Mouse (Mus musculus) embryonic facial prominence, embryonic 13.5 days (tissue): ENCODE measurements around the gene Taf1a. TPM values are rescaled to one million over a fixed set of nuclear protein-coding genes. Genes with fewer than 3 reads are reported as not detected.

ENCODE experiments used
- ATAC-seq: fragments of 200-750 bp; cut with Nextera tagmentation; 2 replicates; pipeline ENCODE4 v1.8.0; 2017; ENCODE audit warnings: low read depth; ENCODE audit not compliant: insufficient number of reproducible peaks, insufficient read depth, low FRiP score, low TSS enrichment
- H3K27ac ChIP-seq: fragments of 300-500 bp; sonication (generic); 2 replicates; pipeline ENCODE4 v1.5.1; 2015; ENCODE audit warnings: moderate library complexity, mild to moderate bottlenecking, inconsistent platforms
- H3K27me3 ChIP-seq: fragments of 300-500 bp; sonication (generic); 2 replicates; pipeline ENCODE4 v1.6.1; 2015; ENCODE audit warnings: mild to moderate bottlenecking, inconsistent platforms
- H3K36me3 ChIP-seq: fragments of 300-500 bp; sonication (generic); 2 replicates; pipeline ENCODE4 v1.6.1; 2015; ENCODE audit warnings: mild to moderate bottlenecking, inconsistent platforms
- H3K4me1 ChIP-seq: fragments of 300-500 bp; sonication (generic); 2 replicates; pipeline ENCODE4 v1.6.1; 2015; ENCODE audit warnings: inconsistent platforms
- H3K4me2 ChIP-seq: fragments of 300-500 bp; sonication (generic); 2 replicates; pipeline ENCODE4 v1.6.1; 2015; ENCODE audit warnings: moderate library complexity, mild to moderate bottlenecking, inconsistent platforms
- H3K4me3 ChIP-seq: fragments of 300-500 bp; sonication (generic); 2 replicates; pipeline ENCODE4 v1.5.1; 2015; ENCODE audit warnings: mild to moderate bottlenecking, inconsistent platforms
- H3K9ac ChIP-seq: fragments of 300-500 bp; sonication (generic); 2 replicates; pipeline ENCODE4 v1.6.1; 2015; ENCODE audit warnings: mild to moderate bottlenecking, inconsistent platforms
- H3K9me3 ChIP-seq: fragments of 300-500 bp; sonication (generic); 2 replicates; pipeline ENCODE4 v1.6.1; 2016; ENCODE audit warnings: inconsistent platforms
- WGBS: fragments of 180-500 bp; shearing (Covaris S2); methylation state at CpG from one replicate; pipeline ENCODE4 v1.1.7; 2015; ENCODE audit warnings: mixed read lengths; 5-methylcytosine and 5-hydroxymethylcytosine counted together
- polyA plus RNA-seq: library from polyadenylated mRNA; unstranded; fragments of >200 nt; fragmentation: Nextera tagmentation; extraction: Ambion mirVana; gene quantifications from 2 replicates; pipeline ENCODE4 v1.2.1, GENCODE M21; 2015

Taf1a gene
- polyA plus RNA-seq, 1 experiment from 2014 or later, result 26.4 TPM

DNA sequence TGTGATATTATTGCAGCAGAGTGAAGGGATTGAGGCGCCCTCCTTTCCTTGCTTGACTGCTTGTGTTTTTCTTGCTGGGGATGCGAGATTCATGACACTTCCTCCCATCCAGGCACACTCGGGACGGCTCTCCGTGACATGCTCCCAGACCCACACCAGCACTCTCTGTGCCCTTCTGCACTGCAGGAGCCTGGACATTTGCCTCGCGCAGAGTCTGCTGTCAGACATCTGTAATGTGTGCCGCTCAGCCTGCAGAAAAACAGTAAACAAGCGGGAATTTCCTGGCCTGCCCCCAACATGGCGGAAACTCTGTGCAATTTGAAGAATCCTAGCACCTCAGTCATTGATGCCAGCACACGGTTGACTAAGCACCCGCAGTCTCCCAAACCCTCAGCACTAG lies 29.1 kb downstream of the Taf1a start, which contains the start of gene Hhipl2:
Gene Hhipl2 (plus strand): TSS at position 343 of the 400 bp plus-strand sequence.
- Histone ChIP-seq H3K27me3 (no peaks in the 10 kb centered on the region), H3K4me3 (no peak within 1 kb of the TSS), H3K4me2 (no peak within 1 kb of the TSS), H3K4me1 (no peaks in the 10 kb centered on the region), H3K9ac (no peak within 1 kb of the TSS), H3K36me3 (no peaks in the 10 kb centered on the region), H3K27ac (no peak within 1 kb of the TSS), H3K9me3 (0 out of 2 replicates have a peak, but pooled peaks cover 3% of the 10 kb centered on the region)
- no peak for ATAC-seq
- WGBS, result 75% methylated on average over 12 of the region's 12 CpGs

DNA sequence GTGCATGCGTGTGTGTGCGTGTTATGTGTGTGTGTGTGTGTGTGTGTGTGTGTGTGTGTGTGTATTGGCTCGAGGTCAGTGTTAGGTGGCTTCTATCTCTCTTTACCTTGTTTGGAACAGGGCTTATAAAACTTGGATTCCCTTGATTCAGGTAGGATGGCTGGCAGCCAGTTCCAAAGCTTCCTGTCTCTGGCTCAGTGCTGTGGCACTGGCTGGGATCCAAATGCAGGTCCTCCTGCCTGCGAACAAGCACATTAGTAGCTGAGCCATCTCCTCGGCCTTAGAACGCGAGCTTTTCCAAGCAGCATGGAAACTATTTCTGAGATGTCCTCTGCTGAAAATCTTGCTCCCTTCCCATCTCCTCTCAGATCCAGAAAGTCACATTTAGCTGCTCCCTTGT lies 31.0 kb downstream of the Taf1a start:
- Histone ChIP-seq H3K9me3 (0 out of 2 replicates have a peak, but pooled peaks cover 3% of the 10 kb centered on the region), H3K9ac (no peak overlapping the region), H3K27me3 (no peaks in the 10 kb centered on the region), H3K4me3 (no peak overlapping the region), H3K27ac (no peak overlapping the region), H3K36me3 (no peaks in the 10 kb centered on the region), H3K4me2 (no peak overlapping the region), H3K4me1 (no peaks in the 10 kb centered on the region)
- no peak for ATAC-seq
- 85% methylated on average over 7 of the region's 7 CpGs for WGBS

- 0 out of 2 replicates have a peak, but pooled peaks cover 3% of the 10 kb centered on the region for H3K9me3 ChIP-seq
- no peak for ATAC-seq
- H3K36me3 ChIP-seq, result no peaks in the 10 kb centered on the region
- H3K27me3 ChIP-seq, result no peaks in the 10 kb centered on the region
- H3K4me1 ChIP-seq, result no peaks in the 10 kb centered on the region
- no peak overlapping the region for H3K4me2 ChIP-seq
- no peak overlapping the region for H3K4me3 ChIP-seq
- no peak overlapping the region for H3K27ac ChIP-seq
- 85% methylated on average over 10 of the region's 10 CpGs for WGBS
- no peak overlapping the region for H3K9ac ChIP-seq
These were observed 31.5 kb downstream of the Taf1a start for GRCm38 (mm10) chr1:183420296-183420695.

- H3K9me3 ChIP-seq, result 0 out of 2 replicates have a peak, but pooled peaks cover 3% of the 10 kb centered on the region
- no peak overlapping the region for H3K9ac ChIP-seq
- H3K4me1 ChIP-seq, result no peaks in the 10 kb centered on the region
- no peaks in the 10 kb centered on the region for H3K27me3 ChIP-seq
- H3K27ac ChIP-seq, result no peak overlapping the region
- no peak overlapping the region for H3K4me2 ChIP-seq
- WGBS, result 93% methylated on average over 7 of the region's 7 CpGs
- H3K4me3 ChIP-seq, result no peak overlapping the region
- no peaks in the 10 kb centered on the region for H3K36me3 ChIP-seq
- no peak for ATAC-seq
These were observed 35.3 kb downstream of the Taf1a start for GRCm38 (mm10) chr1:183424100-183424499.

DNA sequence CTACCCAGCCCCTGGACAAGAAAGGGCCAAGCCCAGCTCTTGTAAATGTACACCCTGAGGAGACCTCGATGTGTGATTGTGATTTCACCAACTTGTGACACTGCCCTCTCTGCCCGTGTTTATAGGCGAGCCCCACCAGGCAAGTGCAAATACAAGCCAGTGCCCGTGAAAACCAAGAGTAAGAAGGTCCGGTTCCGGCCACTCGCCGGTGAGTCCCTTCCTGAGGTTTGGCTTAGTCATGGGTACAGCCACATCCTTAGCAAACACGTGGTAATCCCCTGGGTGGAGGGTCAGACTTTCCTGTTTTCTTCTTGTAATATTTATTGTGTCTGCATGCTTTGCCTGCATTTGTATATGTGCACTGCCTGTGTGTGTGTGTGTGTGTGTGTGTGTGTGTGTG lies 46.1 kb downstream of the Taf1a start:
- WGBS, result 89% methylated on average over 9 of the region's 9 CpGs
- no peak for ATAC-seq
- Histone ChIP-seq H3K4me3 (no peak overlapping the region), H3K27me3 (peaks cover 15% of the 10 kb centered on the region), H3K9ac (no peak overlapping the region), H3K9me3 (no peaks in the 10 kb centered on the region), H3K36me3 (no peaks in the 10 kb centered on the region), H3K4me1 (peaks cover 8% of the 10 kb centered on the region; the same call in 1 of the 2 replicates), H3K27ac (no peak overlapping the region), H3K4me2 (no peak overlapping the region)

- Histone ChIP-seq H3K9me3 (no peaks in the 10 kb centered on the region), H3K4me3 (no peak overlapping the region), H3K36me3 (no peaks in the 10 kb centered on the region), H3K27me3 (peaks cover 20% of the 10 kb centered on the region), H3K9ac (no peak overlapping the region), H3K4me2 (peak overlapping the region; percentile 40), H3K4me1 (peaks cover 9% of the 10 kb centered on the region; the same call in 1 of the 2 replicates), H3K27ac (no peak overlapping the region)
- no peak for ATAC-seq
- WGBS, result 21% methylated on average over 22 of the region's 22 CpGs
These were observed 50.3 kb downstream of the Taf1a start for GRCm38 (mm10) chr1:183439036-183439435.

- no peak overlapping the region for H3K27ac ChIP-seq
- no peaks in the 10 kb centered on the region for H3K36me3 ChIP-seq
- H3K4me3 ChIP-seq, result no peak overlapping the region
- H3K27me3 ChIP-seq, result peaks cover 21% of the 10 kb centered on the region
- 23% methylated on average over 19 of the region's 19 CpGs for WGBS
- no peaks in the 10 kb centered on the region for H3K9me3 ChIP-seq
- H3K9ac ChIP-seq, result no peak overlapping the region
- H3K4me1 ChIP-seq, result peaks cover 9% of the 10 kb centered on the region; the same call in 1 of the 2 replicates
- H3K4me2 ChIP-seq, result peak overlapping the region; percentile 26; the same call in 1 of the 2 replicates
- no peak for ATAC-seq
These were observed 53.4 kb downstream of the Taf1a start for GRCm38 (mm10) chr1:183442015-183442774.

DNA sequence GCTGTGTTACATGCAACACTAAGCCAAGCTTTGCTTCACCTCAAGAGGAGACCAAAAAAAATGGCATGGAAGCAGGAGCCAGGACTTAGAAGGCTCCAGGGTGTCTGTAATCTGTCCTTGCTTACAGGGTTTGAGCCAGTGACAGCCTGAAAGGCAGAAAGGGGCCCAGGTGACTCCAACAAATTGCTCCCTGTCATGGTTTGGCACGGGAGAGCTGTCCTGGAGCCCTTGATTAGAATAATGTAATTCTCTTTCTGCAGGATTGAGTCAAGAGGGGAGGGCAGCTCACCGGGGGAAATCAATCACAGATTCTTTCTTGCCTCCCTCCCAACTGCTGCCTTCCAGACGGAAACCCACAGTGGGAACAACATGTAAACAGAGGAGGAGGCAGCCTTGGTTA lies 64.3 kb downstream of the Taf1a start:
- WGBS, result 14% methylated on average over 3 of the region's 3 CpGs
- H3K9ac ChIP-seq, result no peak overlapping the region
- no peak for ATAC-seq
- H3K4me1 ChIP-seq, result peaks cover 4% of the 10 kb centered on the region; the same call in 1 of the 2 replicates
- H3K27ac ChIP-seq, result no peak overlapping the region; the same call in 1 of the 2 replicates
- no peaks in the 10 kb centered on the region for H3K36me3 ChIP-seq
- peaks cover 4% of the 10 kb centered on the region; the same call in 1 of the 2 replicates for H3K9me3 ChIP-seq
- H3K4me3 ChIP-seq, result no peak overlapping the region
- no peak overlapping the region for H3K4me2 ChIP-seq
- H3K27me3 ChIP-seq, result no peaks in the 10 kb centered on the region

Other genes with a start within 250 kb of the Taf1a start
- 17.2 and 20.4 TPM in 2 replicates for gene Disp1, start 167.5 kb upstream of the Taf1a start, polyA plus RNA-seq
- gene Aida, start 92.4 kb upstream of the Taf1a start, polyA plus RNA-seq, result 62.9 and 65.3 TPM in 2 replicates
- gene Brox, start 91.7 kb upstream of the Taf1a start, polyA plus RNA-seq, result 38.2 and 42.1 TPM in 2 replicates
- 106 and 113 TPM in 2 replicates for gene Mia3, start 19.4 kb upstream of the Taf1a start, polyA plus RNA-seq
- gene Hhipl2, start 29.2 kb downstream of the Taf1a start, polyA plus RNA-seq, result 0.11 and 0.53 TPM in 2 replicates